Mouse (Mus musculus) small intestine, adult 2 months (tissue): ENCODE results near the gene Napsa.

Source experiments
- CTCF ChIP-seq: fragments of 200-500 bp; IDR thresholded peaks from 2 replicates; pipeline ENCODE4 v1.5.1; 2012; ENCODE audit warnings: low read depth, mild to moderate bottlenecking, control low read depth, inconsistent platforms, low read length, moderate library complexity, mixed read lengths; ENCODE audit not compliant: insufficient replicate concordance, insufficient read length; ENCODE audit errors: extremely low read depth
- POLR2A ChIP-seq: fragments of 200-500 bp; IDR thresholded peaks from 2 replicates; pipeline ENCODE4 v1.6.1; 2012; ENCODE audit warnings: low read depth, mild to moderate bottlenecking, control low read depth, inconsistent platforms, low read length, moderate library complexity

- TF ChIP-seq CTCF: no peak
- no peak for TF ChIP-seq POLR2A
These were observed 40.0 kb downstream of the Napsa start for GRCm38 (mm10) chr7:44612192-44612591.
